Mouse (Mus musculus): ENCODE data around the gene Tpx2. TPM values are rescaled to one million over a fixed set of nuclear protein-coding genes. Genes with fewer than 3 reads are reported as not detected.

Tpx2 gene
- polyA plus RNA-seq, 1 experiment: 54.8 TPM

DNA sequence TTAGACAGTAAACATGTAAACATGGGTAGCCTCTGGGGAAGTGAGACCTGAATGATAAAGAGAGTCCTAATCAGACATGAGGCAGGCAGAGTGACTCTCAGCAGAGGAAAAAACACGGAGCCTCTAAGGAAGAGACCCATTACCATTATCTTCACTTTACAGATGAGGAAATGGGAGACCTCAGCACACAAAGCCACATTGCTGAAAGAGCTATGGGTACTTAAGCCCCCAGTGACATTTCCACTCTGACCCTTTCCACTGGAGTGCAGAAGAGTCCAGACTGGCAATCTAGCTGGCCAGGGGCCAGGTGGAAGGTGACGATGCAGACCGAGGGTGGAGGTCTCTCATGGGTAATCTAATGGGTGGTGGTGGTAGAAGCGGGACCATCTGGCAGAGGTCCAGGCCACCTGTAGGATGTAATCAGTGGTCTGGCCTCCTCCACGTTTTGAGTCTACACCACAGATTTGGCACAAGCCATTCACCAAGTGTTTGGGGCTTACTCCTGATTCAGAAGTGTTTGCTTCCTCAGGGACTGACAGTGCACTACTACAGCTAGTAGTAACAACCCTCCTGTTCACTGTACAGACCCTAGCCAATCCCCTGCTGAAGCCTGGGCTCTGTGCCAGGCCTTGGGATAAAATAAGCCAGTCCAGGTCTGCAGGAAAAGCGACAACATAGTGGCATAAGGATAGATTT, 30.0 kb upstream of the Tpx2 start:
- no peak overlapping the region for H3ac ChIP-seq (ENCODE audit: control insufficient read depth, insufficient read length, low read depth)
- no peaks in the 10 kb centered on the region for H3K27me3 ChIP-seq (ENCODE audit: control insufficient read depth, insufficient read depth, insufficient read length)
- H3K4me3 ChIP-seq (ENCODE audit: insufficient read depth, poor library complexity, severe bottlenecking): no peak overlapping the region
- TF ChIP-seq CEBPB (IDR thresholded peaks at IDR 0.05; ENCODE audit: low read depth): no peak
- TF ChIP-seq FOSL1 (IDR thresholded peaks at IDR 0.05; ENCODE audit: insufficient read depth, low read length, poor library complexity, severe bottlenecking): no peak
- no peak for TF ChIP-seq MYOG (IDR thresholded peaks at IDR 0.05; ENCODE audit: control insufficient read depth, extremely low read depth, insufficient read length)
- TF ChIP-seq CTCF (IDR thresholded peaks at IDR 0.05; ENCODE audit: control insufficient read depth, insufficient read depth, insufficient read length): no peak
- TF ChIP-seq MAX (IDR thresholded peaks at IDR 0.05): no peak
- TF ChIP-seq USF1 (IDR thresholded peaks at IDR 0.05; ENCODE audit: low read depth): no peak
- no peak for TF ChIP-seq MYOD1 (IDR thresholded peaks at IDR 0.05; ENCODE audit: control insufficient read depth, insufficient read length, low read depth)
- H3K79me2 ChIP-seq (ENCODE audit: control insufficient read depth, insufficient read depth): peaks cover 100% of the 10 kb centered on the region
- peaks cover 72% of the 10 kb centered on the region for H3K36me3 ChIP-seq (ENCODE audit: control insufficient read depth, insufficient read depth)
- peaks cover 86% of the 10 kb centered on the region for H3K79me3 ChIP-seq (ENCODE audit: low read depth)

DNA sequence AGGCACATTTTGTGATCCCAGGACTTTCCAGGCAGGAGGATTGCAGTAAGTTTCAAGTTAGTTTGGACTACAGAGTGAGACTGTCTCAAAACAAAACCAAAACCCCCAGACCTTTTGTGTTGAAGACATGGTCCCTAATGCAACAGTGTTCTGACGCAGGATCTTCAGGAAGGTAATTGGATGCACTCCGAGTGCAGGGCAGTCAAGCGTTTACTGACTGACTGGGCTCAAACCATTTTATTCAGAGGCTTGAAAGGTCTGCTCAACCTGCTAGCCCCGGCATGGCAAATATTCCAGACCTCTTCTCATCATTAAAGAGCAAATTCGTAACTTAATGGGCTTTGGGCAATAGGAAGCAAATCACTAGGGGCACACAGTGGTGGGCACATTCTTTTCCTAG, 29.1 kb upstream of the Tpx2 start:
- Histone ChIP-seq H3ac (ENCODE audit: control insufficient read depth, insufficient read length, low read depth) (no peak overlapping the region), H3K79me3 (ENCODE audit: low read depth) (peaks cover 84% of the 10 kb centered on the region), H3K79me2 (ENCODE audit: control insufficient read depth, insufficient read depth) (peaks cover 98% of the 10 kb centered on the region), H3K4me3 (ENCODE audit: insufficient read depth, poor library complexity, severe bottlenecking) (no peak overlapping the region), H3K27me3 (ENCODE audit: control insufficient read depth, insufficient read depth, insufficient read length) (no peaks in the 10 kb centered on the region), H3K36me3 (ENCODE audit: control insufficient read depth, insufficient read depth) (peaks cover 76% of the 10 kb centered on the region)
- TF ChIP-seq FOSL1 (IDR thresholded peaks at IDR 0.05; ENCODE audit: insufficient read depth, low read length, poor library complexity, severe bottlenecking): no peak

DNA sequence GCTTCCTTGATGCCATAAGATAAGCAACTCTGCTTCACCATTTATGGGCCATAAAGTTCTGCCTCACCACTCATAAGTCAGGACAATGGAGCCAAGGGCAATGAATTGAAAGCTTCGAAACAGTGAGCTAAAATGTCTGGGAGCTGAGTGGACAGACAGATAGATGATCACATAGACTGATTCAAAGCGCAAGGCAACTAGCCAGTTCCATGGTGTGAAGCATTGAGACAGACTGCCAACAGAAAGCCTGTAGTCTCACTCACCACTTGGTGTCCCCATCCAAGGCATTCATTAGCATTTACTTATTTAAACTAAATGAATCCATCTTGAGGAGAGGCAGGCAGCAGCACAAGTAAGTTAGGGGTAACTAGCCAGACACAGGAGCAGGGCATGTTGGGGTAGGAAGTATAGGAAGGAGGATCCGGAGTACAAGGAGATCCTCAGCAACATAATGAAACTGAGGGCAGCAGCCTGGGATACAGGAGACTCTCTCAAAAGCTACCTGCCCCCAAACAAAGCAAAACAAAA, 28.6 kb upstream of the Tpx2 start:
- Histone ChIP-seq H3K36me3 (ENCODE audit: control insufficient read depth, insufficient read depth) (peaks cover 78% of the 10 kb centered on the region), H3K79me2 (ENCODE audit: control insufficient read depth, insufficient read depth) (peaks cover 98% of the 10 kb centered on the region), H3K79me3 (ENCODE audit: low read depth) (peaks cover 84% of the 10 kb centered on the region), H3K27me3 (ENCODE audit: control insufficient read depth, insufficient read depth, insufficient read length) (no peaks in the 10 kb centered on the region), H3K4me3 (ENCODE audit: insufficient read depth, poor library complexity, severe bottlenecking) (no peak overlapping the region), H3ac (ENCODE audit: control insufficient read depth, insufficient read length, low read depth) (no peak overlapping the region)
- no peak for TF ChIP-seq MYOG (IDR thresholded peaks at IDR 0.05; ENCODE audit: control insufficient read depth, extremely low read depth, insufficient read length)
- TF ChIP-seq MAX (IDR thresholded peaks at IDR 0.05): no peak
- no peak for TF ChIP-seq CTCF (IDR thresholded peaks at IDR 0.05; ENCODE audit: control insufficient read depth, insufficient read depth, insufficient read length)
- TF ChIP-seq FOSL1 (IDR thresholded peaks at IDR 0.05; ENCODE audit: insufficient read depth, low read length, poor library complexity, severe bottlenecking): no peak
- no peak for TF ChIP-seq USF1 (IDR thresholded peaks at IDR 0.05; ENCODE audit: low read depth)
- no peak for TF ChIP-seq MYOD1 (IDR thresholded peaks at IDR 0.05; ENCODE audit: control insufficient read depth, insufficient read length, low read depth)
- no peak for TF ChIP-seq CEBPB (IDR thresholded peaks at IDR 0.05; ENCODE audit: low read depth)

DNA sequence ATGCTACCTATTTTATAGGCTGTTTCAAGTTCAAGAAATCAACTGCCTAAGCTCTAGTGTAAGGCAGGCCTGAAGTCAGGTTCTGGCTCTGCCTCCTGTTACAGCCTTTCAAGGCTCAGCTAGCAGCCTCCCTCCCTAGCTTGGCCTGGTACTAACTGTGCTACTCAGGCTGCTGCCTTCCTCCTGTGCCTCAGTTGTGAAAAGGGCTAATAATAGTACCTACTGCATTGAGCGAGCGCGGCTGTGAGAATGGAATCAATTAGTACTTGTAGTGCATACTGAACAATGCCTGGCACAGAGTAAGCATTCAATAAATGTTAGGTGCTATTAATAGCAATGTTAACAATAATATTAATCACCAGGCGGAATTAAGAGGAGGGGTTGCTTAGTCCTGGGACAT, 27.8 kb upstream of the Tpx2 start:
- Histone ChIP-seq H3K79me2 (ENCODE audit: control insufficient read depth, insufficient read depth) (peaks cover 98% of the 10 kb centered on the region), H3K36me3 (ENCODE audit: control insufficient read depth, insufficient read depth) (peaks cover 75% of the 10 kb centered on the region), H3K4me3 (ENCODE audit: insufficient read depth, poor library complexity, severe bottlenecking) (no peak overlapping the region), H3K79me3 (ENCODE audit: low read depth) (peaks cover 85% of the 10 kb centered on the region), H3K27me3 (ENCODE audit: control insufficient read depth, insufficient read depth, insufficient read length) (no peaks in the 10 kb centered on the region), H3ac (ENCODE audit: control insufficient read depth, insufficient read length, low read depth) (no peak overlapping the region)
- TF ChIP-seq FOSL1 (IDR thresholded peaks at IDR 0.05; ENCODE audit: insufficient read depth, low read length, poor library complexity, severe bottlenecking) (no peak), MYOG (IDR thresholded peaks at IDR 0.05; ENCODE audit: control insufficient read depth, extremely low read depth, insufficient read length) (no peak), USF1 (IDR thresholded peaks at IDR 0.05; ENCODE audit: low read depth) (no peak), CEBPB (IDR thresholded peaks at IDR 0.05; ENCODE audit: low read depth) (no peak), MYOD1 (IDR thresholded peaks at IDR 0.05; ENCODE audit: control insufficient read depth, insufficient read length, low read depth) (no peak), CTCF (IDR thresholded peaks at IDR 0.05; ENCODE audit: control insufficient read depth, insufficient read depth, insufficient read length) (no peak), MAX (IDR thresholded peaks at IDR 0.05) (no peak)

DNA sequence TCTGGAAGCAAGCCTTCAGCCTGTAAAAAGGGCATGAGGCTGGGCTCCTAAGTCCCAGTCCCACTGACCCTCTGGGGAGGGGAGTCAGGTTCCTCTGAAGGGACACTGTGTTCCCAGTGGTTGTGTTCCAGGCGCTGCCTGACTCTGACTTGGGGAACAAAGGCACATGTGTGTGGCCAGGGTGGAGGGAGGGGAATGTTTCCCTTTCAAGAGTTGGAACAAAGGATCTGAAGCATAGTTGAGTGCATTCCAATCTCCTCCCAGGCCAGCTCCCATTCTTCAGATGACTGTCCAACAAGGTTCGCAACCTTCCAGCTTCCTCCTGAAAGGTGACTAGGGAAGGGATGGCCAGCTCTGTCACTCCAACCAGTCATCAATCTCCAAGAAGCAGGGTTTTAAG, 27.4 kb upstream of the Tpx2 start:
- peaks cover 77% of the 10 kb centered on the region for H3K36me3 ChIP-seq (ENCODE audit: control insufficient read depth, insufficient read depth)
- H3K27me3 ChIP-seq (ENCODE audit: control insufficient read depth, insufficient read depth, insufficient read length): no peaks in the 10 kb centered on the region
- peaks cover 98% of the 10 kb centered on the region for H3K79me2 ChIP-seq (ENCODE audit: control insufficient read depth, insufficient read depth)
- TF ChIP-seq FOSL1 (IDR thresholded peaks at IDR 0.05; ENCODE audit: insufficient read depth, low read length, poor library complexity, severe bottlenecking): no peak
- no peak for TF ChIP-seq MYOG (IDR thresholded peaks at IDR 0.05; ENCODE audit: control insufficient read depth, extremely low read depth, insufficient read length)
- no peak for TF ChIP-seq USF1 (IDR thresholded peaks at IDR 0.05; ENCODE audit: low read depth)
- no peak for TF ChIP-seq MYOD1 (IDR thresholded peaks at IDR 0.05; ENCODE audit: control insufficient read depth, insufficient read length, low read depth)
- TF ChIP-seq CEBPB (IDR thresholded peaks at IDR 0.05; ENCODE audit: low read depth): no peak
- TF ChIP-seq MAX (IDR thresholded peaks at IDR 0.05): peak; percentile 46
- no peak overlapping the region for H3K4me3 ChIP-seq (ENCODE audit: insufficient read depth, poor library complexity, severe bottlenecking)
- no peak overlapping the region for H3ac ChIP-seq (ENCODE audit: control insufficient read depth, insufficient read length, low read depth)
- peaks cover 85% of the 10 kb centered on the region for H3K79me3 ChIP-seq (ENCODE audit: low read depth)

DNA sequence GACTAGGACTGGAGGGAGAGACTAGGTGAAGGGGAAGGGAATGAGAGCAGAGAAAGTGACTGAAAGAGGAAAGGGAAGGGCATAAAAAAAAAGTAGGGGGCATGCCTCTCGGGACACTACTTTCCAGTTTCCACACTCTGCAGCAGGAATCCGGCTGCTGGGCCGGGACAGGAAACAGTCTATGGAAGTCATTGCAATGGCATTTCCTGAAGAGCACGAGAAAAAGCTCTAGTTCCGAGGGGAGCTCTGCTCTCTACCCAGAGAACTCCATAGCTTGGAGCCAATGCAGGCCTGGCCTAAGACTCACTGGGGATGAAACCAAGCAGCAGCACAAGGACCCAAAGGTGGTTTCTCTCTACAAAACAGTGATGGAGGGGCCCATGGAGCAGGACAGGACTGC, 26.7 kb upstream of the Tpx2 start:
- Histone ChIP-seq H3ac (ENCODE audit: control insufficient read depth, insufficient read length, low read depth) (no peak overlapping the region), H3K36me3 (ENCODE audit: control insufficient read depth, insufficient read depth) (peaks cover 80% of the 10 kb centered on the region), H3K79me2 (ENCODE audit: control insufficient read depth, insufficient read depth) (peaks cover 98% of the 10 kb centered on the region), H3K27me3 (ENCODE audit: control insufficient read depth, insufficient read depth, insufficient read length) (no peaks in the 10 kb centered on the region), H3K4me3 (ENCODE audit: insufficient read depth, poor library complexity, severe bottlenecking) (no peak overlapping the region), H3K79me3 (ENCODE audit: low read depth) (peaks cover 87% of the 10 kb centered on the region)
- no peak for TF ChIP-seq MYOG (IDR thresholded peaks at IDR 0.05; ENCODE audit: control insufficient read depth, extremely low read depth, insufficient read length)
- no peak for TF ChIP-seq MYOD1 (IDR thresholded peaks at IDR 0.05; ENCODE audit: control insufficient read depth, insufficient read length, low read depth)
- no peak for TF ChIP-seq USF1 (IDR thresholded peaks at IDR 0.05; ENCODE audit: low read depth)
- TF ChIP-seq CEBPB (IDR thresholded peaks at IDR 0.05; ENCODE audit: low read depth): no peak
- no peak for TF ChIP-seq MAX (IDR thresholded peaks at IDR 0.05)
- TF ChIP-seq CTCF (IDR thresholded peaks at IDR 0.05; ENCODE audit: control insufficient read depth, insufficient read depth, insufficient read length): no peak
- no peak for TF ChIP-seq FOSL1 (IDR thresholded peaks at IDR 0.05; ENCODE audit: insufficient read depth, low read length, poor library complexity, severe bottlenecking)

All from C2C12 (cell line).